In genomic region chr10:123645568-123645967, GRCm38 (mm10) we compare ENCODE assay signal across 17 mouse cellular contexts.
A peak's percentile ranks its signal among the peaks of the same experiment; 100 is the strongest.
DNase-seq lines count a peak whose midpoint lies in the region; ATAC-seq and TF ChIP-seq lines count a peak whose summit lies in the region.
"Had no signal": no experiment of that assay in that cellular context is flagged by ENCODE, and none has a peak within 500 bp of the region (broad histone marks: within the 10 kb centered on the region; RNA-seq: fewer than 3 reads in every experiment).

No protein-coding gene starts in this region.

- in situ Hi-C loops in ES-E14 (cut with MboI; ENCODE audit: low sequenced_read_pairs in 2 of 2, unreplicated experiment in 2 of 2): no loop called here

- WGBS in heart, adult 2 months: 92% methylated on average over 4 of the region's 4 CpGs
- 80% methylated on average over 4 of the region's 4 CpGs for WGBS in liver, postnatal 0 days (ENCODE audit: insufficient replicate concordance)
- 85% methylated on average over 4 of the region's 4 CpGs for WGBS in liver, embryonic 11.5 days

- DNase-seq in heart, adult 2 months: no peak
- DNase-seq in heart, postnatal 25 days (ENCODE audit: low spot score): no peak
- no peak for DNase-seq in liver, postnatal 0 days
- no peak for DNase-seq in liver, embryonic 11.5 days (ENCODE audit: low spot score)
- peak; percentile 13 for DNase-seq in ES-E14 (ENCODE audit: low read depth, low spot score)
- DNase-seq in forelimb bud, embryonic 11.5 days (ENCODE audit: low read depth, low spot score): peak; percentile 7
- DNase-seq: adrenal gland, postnatal 36 days; heart, postnatal 36 days; liver, embryonic 13.5 days; lung, postnatal 36 days; right cerebral cortex, adult 18-20 months; thymus, postnatal 25 days had no signal

- H3K4me2 ChIP-seq in liver, postnatal 0 days (ENCODE audit: low read depth, low read length): no peak overlapping the region
- H3K4me2 ChIP-seq in liver, embryonic 11.5 days: no peak overlapping the region
- H3K4me2 ChIP-seq: embryonic facial prominence, embryonic 15.5 days; forebrain, embryonic 12.5 days; kidney, embryonic 15.5 days; liver, embryonic 13.5 days; midbrain, embryonic 12.5 days had no signal

- intact Hi-C loops in heart, adult 2 months (cut with DNase I): loop anchor here (10.0 kb wide), 1 partner anchor 191 kb away; no protein-coding TSS in a partner anchor
- intact Hi-C loops in heart, postnatal 25 days (cut with DNase I): no loop called here

- H3K4me3 ChIP-seq in heart, adult 2 months: no peak overlapping the region
- H3K4me3 ChIP-seq in liver, postnatal 0 days (ENCODE audit: low read depth, low read length): no peak overlapping the region
- no peak overlapping the region for H3K4me3 ChIP-seq in liver, embryonic 11.5 days (ENCODE audit: low read depth, low read length)
- no peak overlapping the region for H3K4me3 ChIP-seq in ES-E14 (ENCODE audit: insufficient read depth in 1 of 2, low read depth in 1 of 2, low read length in 2 of 2, poor library complexity in 1 of 2, severe bottlenecking in 1 of 2)
- H3K4me3 ChIP-seq: embryonic facial prominence, embryonic 15.5 days; forebrain, embryonic 12.5 days; kidney, embryonic 15.5 days; liver, embryonic 13.5 days; midbrain, embryonic 12.5 days had no signal

- H3K27ac ChIP-seq in heart, adult 2 months: no peak overlapping the region
- no peak overlapping the region for H3K27ac ChIP-seq in liver, postnatal 0 days (ENCODE audit: low read depth)
- no peak overlapping the region for H3K27ac ChIP-seq in liver, embryonic 11.5 days (ENCODE audit: low read depth, low read length)
- no peak overlapping the region for H3K27ac ChIP-seq in ES-E14 (ENCODE audit: insufficient read depth, low read depth, low read length, poor library complexity, severe bottlenecking)
- H3K27ac ChIP-seq: embryonic facial prominence, embryonic 15.5 days; forebrain, embryonic 12.5 days; kidney, embryonic 15.5 days; liver, embryonic 13.5 days; midbrain, embryonic 12.5 days had no signal

- H3K36me3 ChIP-seq in heart, adult 2 months (ENCODE audit: control insufficient read depth, insufficient read depth, low read length): no peaks in the 10 kb centered on the region
- no peaks in the 10 kb centered on the region for H3K36me3 ChIP-seq in liver, postnatal 0 days (replicated peaks; ENCODE audit: insufficient read depth, low read length)
- no peaks in the 10 kb centered on the region for H3K36me3 ChIP-seq in liver, embryonic 11.5 days (ENCODE audit: control insufficient read depth, insufficient read depth, low read length)
- no peaks in the 10 kb centered on the region for H3K36me3 ChIP-seq in ES-E14 (ENCODE audit: control insufficient read depth, insufficient read depth, low read length, poor library complexity, severe bottlenecking)
- H3K36me3 ChIP-seq: embryonic facial prominence, embryonic 15.5 days; forebrain, embryonic 12.5 days; kidney, embryonic 15.5 days; liver, embryonic 13.5 days; midbrain, embryonic 12.5 days had no signal

- H3K9me3 ChIP-seq in liver, postnatal 0 days (ENCODE audit: low read length): no peaks in the 10 kb centered on the region
- H3K9me3 ChIP-seq in liver, embryonic 11.5 days (ENCODE audit: control insufficient read depth, low read length): no peaks in the 10 kb centered on the region
- H3K9me3 ChIP-seq in ES-E14 (ENCODE audit: control insufficient read depth, insufficient read depth, low read depth, low read length): no peaks in the 10 kb centered on the region
- H3K9me3 ChIP-seq: embryonic facial prominence, embryonic 15.5 days; forebrain, embryonic 12.5 days; kidney, embryonic 15.5 days; liver, embryonic 13.5 days; midbrain, embryonic 12.5 days had no signal

- no peaks in the 10 kb centered on the region for H3K4me1 ChIP-seq in heart, adult 2 months (ENCODE audit: control insufficient read depth, insufficient read depth, low read length)
- H3K4me1 ChIP-seq in liver, postnatal 0 days (ENCODE audit: insufficient read depth): no peaks in the 10 kb centered on the region
- no peaks in the 10 kb centered on the region for H3K4me1 ChIP-seq in liver, embryonic 11.5 days (replicated peaks; ENCODE audit: control insufficient read depth, insufficient read depth, low read length)
- H3K4me1 ChIP-seq in ES-E14 (ENCODE audit: control insufficient read depth in 2 of 2, insufficient read depth in 2 of 2, low read length in 2 of 2, poor library complexity in 1 of 2): no peaks in the 10 kb centered on the region
- H3K4me1 ChIP-seq: embryonic facial prominence, embryonic 15.5 days; forebrain, embryonic 12.5 days; kidney, embryonic 15.5 days; liver, embryonic 13.5 days; midbrain, embryonic 12.5 days had no signal

- no peaks in the 10 kb centered on the region for H3K79me2 ChIP-seq in heart, adult 2 months (replicated peaks; ENCODE audit: control insufficient read depth, insufficient read depth, low read length)

- no peaks in the 10 kb centered on the region for H3K27me3 ChIP-seq in heart, adult 2 months (ENCODE audit: control insufficient read depth, insufficient read depth, low read length)
- no peaks in the 10 kb centered on the region for H3K27me3 ChIP-seq in liver, postnatal 0 days (ENCODE audit: insufficient read depth, low read length)
- no peaks in the 10 kb centered on the region for H3K27me3 ChIP-seq in liver, embryonic 11.5 days (replicated peaks; ENCODE audit: control insufficient read depth, insufficient read depth, low read length)
- H3K27me3 ChIP-seq: embryonic facial prominence, embryonic 15.5 days; forebrain, embryonic 12.5 days; kidney, embryonic 15.5 days; liver, embryonic 13.5 days; midbrain, embryonic 12.5 days had no signal

- no peak overlapping the region for H3K9ac ChIP-seq in heart, adult 2 months (ENCODE audit: low read depth, low read length)
- H3K9ac ChIP-seq in liver, postnatal 0 days (replicated peaks): no peak overlapping the region
- H3K9ac ChIP-seq in liver, embryonic 11.5 days (ENCODE audit: low read depth, low read length): no peak overlapping the region
- H3K9ac ChIP-seq in ES-E14 (ENCODE audit: insufficient read depth, low read depth, low read length, poor library complexity, severe bottlenecking): no peak overlapping the region
- H3K9ac ChIP-seq: embryonic facial prominence, embryonic 15.5 days; forebrain, embryonic 12.5 days; kidney, embryonic 15.5 days; liver, embryonic 13.5 days; midbrain, embryonic 12.5 days had no signal

- no peak for ATAC-seq in liver, postnatal 0 days
- ATAC-seq in liver, embryonic 11.5 days (replicated peaks; ENCODE audit: low FRiP score): no peak
- no peak for ATAC-seq in megakaryocyte-erythroid progenitor cell, adult 5-6 weeks (replicated peaks; ENCODE audit: low FRiP score, low TSS enrichment, poor library complexity, severe bottlenecking)

- no peak for TF ChIP-seq EP300 in heart, adult 2 months (IDR thresholded peaks at IDR 0.05; ENCODE audit: insufficient read depth, low read depth, low read length)
- TF ChIP-seq EP300 in liver, postnatal 0 days (IDR thresholded peaks at IDR 0.05; ENCODE audit: low read depth): no peak

- peak; percentile 33 for TF ChIP-seq CTCF in heart, adult 2 months (IDR thresholded peaks at IDR 0.05)
- 0 out of 2 replicates have a peak, but pooled peaks have one; percentile 6 for TF ChIP-seq CTCF in liver, postnatal 0 days (IDR thresholded peaks at IDR 0.05; ENCODE audit: low read depth)

- TF ChIP-seq POLR2A in heart, adult 2 months (IDR thresholded peaks at IDR 0.05; ENCODE audit: insufficient read depth, low read depth, low read length): no peak

TF ChIP-seq in ES-E14, 5 proteins besides CTCF, POLR2A, EP300 and RAD21:
- TF ChIP-seq MAFK (IDR thresholded peaks at IDR 0.05; ENCODE audit: insufficient read depth, low read depth, low read length): no peak
- TF ChIP-seq ZC3H11A (IDR thresholded peaks at IDR 0.05; ENCODE audit: borderline replicate concordance, low read depth, low read length): peak; percentile 22; the same call in 1 of the 2 replicates
- no peak for TF ChIP-seq HCFC1 (IDR thresholded peaks at IDR 0.05; ENCODE audit: borderline replicate concordance, insufficient read depth, low read length)

Comparison
In these comparisons a context has a peak if more than half of its experiments do, and no peak if none do; other contexts are left out.
1. DNase-seq: peak in ES-E14 (single experiment) and forelimb bud, embryonic 11.5 days (single experiment); none in heart, adult 2 months (0 of 2), heart, postnatal 25 days (single experiment), liver, postnatal 0 days (single experiment) and liver, embryonic 11.5 days (single experiment).